Mouse (Mus musculus) cerebellum, adult 2 months (tissue): ENCODE results near the gene Lrmda. TPM values are rescaled to one million over a fixed set of nuclear protein-coding genes. Genes with fewer than 3 reads are reported as not detected.
A peak's percentile ranks its signal among the peaks of the same experiment; 100 is the strongest.
"Not testable (repeated sequence)": the region's sequence is repeated elsewhere in the genome, so short reads cannot be mapped to it uniquely, and the experiment has no call there.

Experiments used
- DNase-seq, 2 experiments: peaks; one replicate each; pipeline ENCODE4 v3.0.0; 2021
- H3K27ac ChIP-seq: fragments of 200-500 bp; 2 replicates; pipeline ENCODE4 v1.5.1; 2012; ENCODE audit warnings: low read length, control low read depth, inconsistent platforms; ENCODE audit not compliant: insufficient read depth
- H3K27me3 ChIP-seq: fragments of 200-500 bp; 2 replicates; pipeline ENCODE4 v1.6.1; 2012; ENCODE audit warnings: inconsistent platforms, mild to moderate bottlenecking, low read length, moderate library complexity; ENCODE audit not compliant: control insufficient read depth, insufficient read depth
- H3K4me1 ChIP-seq: fragments of 200-500 bp; 2 replicates; pipeline ENCODE4 v1.6.1; 2011; ENCODE audit warnings: low read length; ENCODE audit not compliant: control insufficient read depth, insufficient read depth
- H3K4me3 ChIP-seq: fragments of 200-500 bp; replicated peaks from 2 replicates; pipeline ENCODE3; 2011; ENCODE audit warnings: mild to moderate bottlenecking, low read depth, low read length, control low read depth; ENCODE audit not compliant: insufficient read depth
- CTCF ChIP-seq: fragments of 200-500 bp; IDR thresholded peaks from 2 replicates; pipeline ENCODE4 v1.5.1; 2011; ENCODE audit warnings: low read depth, mild to moderate bottlenecking, control low read depth, low read length, moderate library complexity, borderline replicate concordance; ENCODE audit not compliant: insufficient read depth
- POLR2A ChIP-seq: fragments of 200-500 bp; IDR thresholded peaks from 2 replicates; pipeline ENCODE4 v1.6.1; 2011; ENCODE audit warnings: low read length, control low read depth, borderline replicate concordance; ENCODE audit not compliant: insufficient read depth
- WGBS: fragments of 180-500 bp; shearing (Covaris S2); methylation state at CpG from one replicate; pipeline ENCODE4 v1.1.7; 2018; 5-methylcytosine and 5-hydroxymethylcytosine counted together
- polyA plus RNA-seq: library from polyadenylated mRNA; depleted of rRNA; stranded (reverse); fragments of >200 nt; gene quantifications from 2 replicates; pipeline ENCODE4 v1.2.3, GENCODE M21; 2012

Gene Lrmda
- polyA plus RNA-seq, 1 experiment = 0.65 TPM

GRCm38 (mm10) chr14:22783211-22784161 is 764.0 kb downstream of the Lrmda start:
- no peak for TF ChIP-seq CTCF
- no peak for TF ChIP-seq POLR2A
- WGBS = 57% methylated on average over 15 of the region's 15 CpGs
- H3K27me3 ChIP-seq = no peaks in the 10 kb centered on the region
- H3K4me1 ChIP-seq = no peaks in the 10 kb centered on the region
- H3K27ac ChIP-seq = no peak overlapping the region
- no peak overlapping the region for H3K4me3 ChIP-seq
- no peak for DNase-seq

- no peak for TF ChIP-seq CTCF
- no peak for TF ChIP-seq POLR2A
- Histone ChIP-seq H3K27me3 (no peaks in the 10 kb centered on the region), H3K4me3 (no peak overlapping the region), H3K4me1 (no peaks in the 10 kb centered on the region), H3K27ac (no peak overlapping the region)
- no peak for DNase-seq
- WGBS = 92% methylated on average over 4 of the region's 4 CpGs
Measured at GRCm38 (mm10) chr14:22800020-22800419, 780.5 kb downstream of the Lrmda start.

- Histone ChIP-seq H3K4me3 (no peak overlapping the region), H3K27ac (no peak overlapping the region), H3K27me3 (no peaks in the 10 kb centered on the region), H3K4me1 (no peaks in the 10 kb centered on the region)
- WGBS = 81% methylated on average over 13 of the region's 13 CpGs
- TF ChIP-seq POLR2A (no peak), CTCF (no peak)
- DNase-seq = no peak
Measured at GRCm38 (mm10) chr14:22800871-22801636, 781.5 kb downstream of the Lrmda start.

GRCm38 (mm10) chr14:22801714-22802113 is 782.2 kb downstream of the Lrmda start:
- H3K27me3 ChIP-seq, H3K4me1 ChIP-seq, H3K4me3 ChIP-seq, DNase-seq, H3K27ac ChIP-seq: not testable (repeated sequence)
- WGBS = 82% methylated on average over 4 of the region's 4 CpGs

GRCm38 (mm10) chr14:22807324-22807723 is 787.8 kb downstream of the Lrmda start:
- Histone ChIP-seq H3K27ac (no peak overlapping the region), H3K4me1 (no peaks in the 10 kb centered on the region), H3K27me3 (no peaks in the 10 kb centered on the region; the same call in 1 of the 2 replicates), H3K4me3 (no peak overlapping the region)
- no peak for DNase-seq
- TF ChIP-seq CTCF (no peak), POLR2A (no peak)
- WGBS = 63% methylated on average over 3 of the region's 3 CpGs

- WGBS = 6% methylated on average over 20 of the region's 20 CpGs
- Histone ChIP-seq H3K4me3 (peak overlapping the region; percentile 31), H3K27me3 (no peaks in the 10 kb centered on the region; the same call in 1 of the 2 replicates), H3K27ac (no peak overlapping the region), H3K4me1 (no peaks in the 10 kb centered on the region)
- peak; percentile 17 to 36 for DNase-seq
- TF ChIP-seq POLR2A = no peak
- peak; percentile 48; the same call in 1 of the 2 replicates for TF ChIP-seq CTCF
Measured at GRCm38 (mm10) chr14:22807726-22808594, 788.4 kb downstream of the Lrmda start.

GRCm38 (mm10) chr14:22808595-22809166 is 789.2 kb downstream of the Lrmda start:
- no peak for DNase-seq
- H3K4me1 ChIP-seq = no peaks in the 10 kb centered on the region

More at GRCm38 (mm10) chr14:22808595-22809166, 789.2 kb downstream of the Lrmda start:
- no peak overlapping the region for H3K4me3 ChIP-seq
- H3K27me3 ChIP-seq = no peaks in the 10 kb centered on the region; the same call in 1 of the 2 replicates
- TF ChIP-seq CTCF (no peak), POLR2A (no peak)
- no peak overlapping the region for H3K27ac ChIP-seq
- WGBS = 50% methylated on average over 5 of the region's 5 CpGs
